Mouse (Mus musculus) fibroblast of lung, adult 2 months (primary cell): ENCODE results near the gene Pvr.
"Not testable (repeated sequence)": the region's sequence is repeated elsewhere in the genome, so short reads cannot be mapped to it uniquely, and the experiment has no call there.

ENCODE experiments used
- DNase-seq: peaks from one replicate; pipeline ENCODE4 v3.0.0-alpha.2; 2011; ENCODE audit warnings: low read depth

Pvr gene

DNA sequence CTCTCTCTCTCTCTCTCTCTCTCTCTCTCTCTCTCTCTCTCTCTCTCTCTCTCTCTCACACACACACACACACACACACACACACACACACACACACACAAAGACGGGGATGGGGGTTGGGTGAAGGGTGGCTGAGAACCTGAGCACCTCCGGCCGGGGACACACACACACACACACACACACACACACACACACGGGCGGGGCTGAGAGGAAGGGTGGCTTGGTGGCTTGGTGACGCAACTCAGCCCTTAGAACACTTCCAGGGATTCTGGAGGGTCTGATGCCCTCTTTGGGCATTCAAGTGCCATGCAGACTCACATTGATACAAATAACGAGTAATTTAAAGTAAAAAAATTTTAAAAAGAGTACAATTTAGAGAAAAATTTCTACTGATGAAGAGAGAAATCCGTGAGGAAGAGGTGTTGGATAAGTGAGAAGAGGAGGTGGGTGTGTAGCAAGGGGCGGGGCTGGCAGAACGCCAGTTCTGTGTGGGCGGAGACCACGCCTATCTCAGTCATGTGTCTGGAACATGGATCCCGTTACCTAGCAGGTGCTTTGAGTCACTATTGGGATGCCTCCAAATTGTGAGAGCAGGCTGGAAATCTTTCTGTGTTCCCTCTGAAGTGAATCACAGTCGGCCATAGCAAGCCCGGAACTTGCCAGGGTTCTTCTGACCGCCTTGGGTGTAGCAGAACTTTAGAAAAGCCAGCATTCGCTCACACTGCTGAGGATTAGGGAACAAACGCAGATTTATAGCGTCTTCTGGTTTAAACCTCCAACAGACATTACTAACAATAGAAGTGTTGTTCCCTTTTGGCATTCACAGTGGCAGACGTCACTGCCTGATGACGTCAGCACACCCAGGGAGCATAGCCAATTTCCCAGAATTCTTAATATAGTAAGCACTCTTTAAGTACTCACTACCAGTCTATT lies 12.2 kb upstream of the Pvr start:
- DNase-seq: peak; percentile 96

DNA sequence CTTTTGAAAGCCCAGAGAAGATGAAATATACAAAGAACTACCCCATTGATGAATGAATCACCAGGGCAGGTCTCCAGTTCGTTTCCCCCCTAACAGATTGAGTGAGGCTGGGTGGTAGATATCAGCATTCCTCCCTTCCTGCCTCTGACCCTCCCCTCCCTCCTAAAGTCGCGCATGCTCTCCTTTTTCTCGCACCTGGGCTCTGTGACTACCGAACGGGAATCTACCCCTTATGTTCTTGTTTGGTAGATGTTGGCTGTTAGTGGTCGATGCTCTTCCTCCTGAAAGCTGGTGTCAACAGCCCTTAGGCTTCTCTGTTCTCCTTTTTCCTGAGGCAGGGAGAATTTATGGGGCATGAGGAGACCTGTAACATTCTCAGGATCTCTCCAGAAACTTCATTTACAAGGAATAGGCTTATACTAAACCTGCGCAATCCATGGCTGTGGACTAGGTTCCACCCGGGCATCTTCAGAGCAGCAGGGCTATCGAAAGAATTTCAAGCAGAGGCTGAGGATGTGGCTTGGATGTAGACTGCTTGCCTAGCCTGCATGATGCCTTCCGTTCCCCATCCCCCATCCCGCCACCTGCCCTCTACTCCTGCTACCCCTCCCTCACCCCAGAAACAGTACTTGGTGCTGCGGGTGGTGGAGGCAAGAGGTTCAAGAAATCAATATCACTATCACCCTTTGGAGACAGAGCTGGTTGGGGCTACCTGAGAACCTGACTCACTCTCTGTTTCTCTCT lies 11.3 kb upstream of the Pvr start:
- no peak for DNase-seq

DNA sequence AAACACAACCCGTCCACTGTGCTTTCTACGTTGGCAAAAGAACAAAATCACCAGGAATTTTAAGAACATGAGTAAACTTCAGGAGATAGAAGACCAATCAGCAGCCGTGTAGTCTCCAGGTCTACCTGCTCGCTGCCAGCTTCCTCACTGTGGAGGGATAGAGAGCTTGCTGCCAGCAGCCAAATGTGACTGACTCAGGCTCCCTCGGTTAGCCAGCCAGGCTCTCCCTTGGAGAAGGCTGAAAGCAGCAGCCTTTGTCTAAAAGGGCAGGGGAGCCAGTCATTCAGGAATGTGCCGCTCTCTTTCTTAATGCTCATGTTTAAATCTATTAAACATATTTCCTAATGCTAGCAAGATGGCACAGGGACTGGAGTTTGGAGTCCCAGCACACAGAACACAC lies 9.5 kb upstream of the Pvr start:
- not testable (repeated sequence) for DNase-seq

DNA sequence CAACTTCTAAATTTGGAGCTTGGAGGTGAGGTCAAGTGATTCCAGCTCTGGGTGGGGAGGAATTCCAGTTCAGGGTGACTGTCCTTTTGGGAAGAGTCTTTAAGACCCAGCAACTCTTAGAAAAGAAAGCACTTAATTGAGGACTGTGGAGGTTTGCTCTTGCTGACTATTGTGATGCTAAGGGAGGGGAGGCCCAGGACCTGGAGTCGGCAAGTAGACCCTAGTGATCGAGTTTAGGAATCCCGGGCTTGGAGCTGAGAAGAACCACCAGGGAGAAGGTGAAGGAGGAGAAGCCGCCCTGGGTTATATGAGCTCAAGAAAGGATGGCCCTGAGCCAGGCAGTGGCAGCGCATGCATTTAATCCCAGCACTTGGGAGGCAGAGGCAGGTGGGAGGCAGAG lies 7.5 kb upstream of the Pvr start:
- DNase-seq: no peak

DNA sequence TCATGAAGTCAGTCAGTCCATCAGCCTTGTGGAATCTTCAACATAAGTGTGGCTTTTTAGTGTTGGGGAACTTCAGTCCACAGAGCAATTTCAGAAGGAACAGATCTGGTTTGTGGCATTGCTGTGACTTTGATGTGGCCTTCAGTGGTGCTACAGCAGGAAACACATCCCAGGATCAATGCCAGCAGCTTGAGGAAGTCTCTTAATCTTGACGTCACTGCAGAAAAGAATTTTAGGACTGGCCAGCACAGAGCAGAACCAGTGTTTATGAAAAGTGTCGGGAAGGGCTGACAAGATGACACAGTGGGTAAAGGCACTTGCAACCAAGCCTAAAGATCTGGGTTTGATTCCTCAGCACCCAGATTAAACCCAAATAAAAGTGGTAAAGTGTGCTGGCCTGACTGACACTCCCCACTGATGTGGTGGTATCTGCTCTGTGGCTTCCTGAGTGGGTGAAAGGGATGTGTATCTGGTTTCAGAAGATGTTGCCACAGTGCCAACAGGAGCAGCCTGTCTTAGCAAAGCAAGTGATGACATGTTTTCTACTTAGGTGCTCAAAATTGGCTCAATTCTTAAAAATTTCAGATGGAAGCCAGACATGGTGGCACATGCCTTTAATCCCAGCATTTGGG lies 6.0 kb upstream of the Pvr start:
- no peak for DNase-seq

DNA sequence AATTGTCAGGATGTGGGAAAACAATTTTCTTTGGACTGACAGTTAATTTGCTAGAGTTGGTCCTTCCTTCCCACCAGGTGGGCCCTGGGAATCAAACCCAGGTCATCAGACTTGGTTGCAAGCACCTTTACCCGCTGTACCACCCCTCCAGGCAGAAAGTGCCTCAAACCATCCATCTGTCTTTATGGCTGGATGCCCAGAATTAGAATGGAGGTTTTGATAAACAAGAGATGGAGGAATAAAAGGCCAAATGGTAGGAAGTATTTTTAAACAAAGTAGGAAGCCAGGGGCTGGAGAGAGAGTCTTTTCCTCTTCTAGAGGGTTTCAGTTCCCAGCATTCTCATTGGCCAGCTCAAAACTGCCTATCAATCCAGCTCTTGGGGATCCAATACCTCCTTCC lies 4.4 kb upstream of the Pvr start:
- DNase-seq: no peak

DNA sequence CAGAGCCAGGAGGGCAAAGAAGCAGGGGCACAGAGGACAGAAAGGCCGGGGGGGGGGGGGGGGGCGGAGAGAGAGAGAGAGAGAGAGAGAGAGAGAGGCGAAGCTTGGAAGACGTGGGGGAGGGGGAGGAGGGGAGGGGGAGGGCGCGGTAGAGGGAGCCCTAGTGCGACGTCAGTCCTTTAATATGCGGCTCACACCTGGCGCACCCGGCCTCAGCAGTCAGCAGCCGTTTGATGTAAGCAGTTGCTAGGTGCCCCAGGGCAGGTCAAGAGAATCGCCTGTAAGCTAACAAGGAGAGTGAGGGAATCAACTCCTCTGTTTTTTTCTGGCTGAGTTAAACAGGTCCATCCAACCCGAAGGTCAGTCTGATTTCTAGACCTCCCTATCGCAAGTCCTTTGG lies 2.8 kb upstream of the Pvr start:
- DNase-seq: no peak

- no peak for DNase-seq
Observed at GRCm38 (mm10) chr7:19923354-19923753, 2.4 kb upstream of the Pvr start.

- no peak for DNase-seq
Observed at GRCm38 (mm10) chr7:19920166-19920505, 824 bp downstream of the Pvr start.

DNA sequence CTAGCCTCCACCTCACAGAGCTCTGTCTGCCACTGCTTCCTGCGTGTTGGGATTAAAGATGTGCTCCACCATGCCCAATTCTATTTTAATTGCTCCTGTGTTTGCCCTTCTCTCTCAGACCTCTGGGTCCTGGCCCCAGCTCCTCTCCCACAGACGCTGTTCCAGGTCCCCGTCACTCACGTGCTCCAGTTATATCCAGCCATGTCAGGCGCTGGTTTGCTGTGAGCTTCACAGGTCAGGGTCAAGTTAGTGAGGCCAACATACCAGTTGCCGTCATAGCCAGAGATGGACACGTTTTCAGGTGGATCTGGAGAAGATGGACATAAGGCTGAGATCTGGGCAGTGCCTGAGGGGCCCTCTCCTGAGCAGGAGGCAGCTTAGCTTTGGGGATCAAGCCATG lies 6.4 kb downstream of the Pvr start:
- DNase-seq: no peak

GRCm38 (mm10) chr7:19911695-19912524 lies 9.1 kb downstream of the Pvr start:
- DNase-seq: no peak

GRCm38 (mm10) chr7:19911292-19911658 lies 9.7 kb downstream of the Pvr start:
- peak; percentile 86 for DNase-seq

DNA sequence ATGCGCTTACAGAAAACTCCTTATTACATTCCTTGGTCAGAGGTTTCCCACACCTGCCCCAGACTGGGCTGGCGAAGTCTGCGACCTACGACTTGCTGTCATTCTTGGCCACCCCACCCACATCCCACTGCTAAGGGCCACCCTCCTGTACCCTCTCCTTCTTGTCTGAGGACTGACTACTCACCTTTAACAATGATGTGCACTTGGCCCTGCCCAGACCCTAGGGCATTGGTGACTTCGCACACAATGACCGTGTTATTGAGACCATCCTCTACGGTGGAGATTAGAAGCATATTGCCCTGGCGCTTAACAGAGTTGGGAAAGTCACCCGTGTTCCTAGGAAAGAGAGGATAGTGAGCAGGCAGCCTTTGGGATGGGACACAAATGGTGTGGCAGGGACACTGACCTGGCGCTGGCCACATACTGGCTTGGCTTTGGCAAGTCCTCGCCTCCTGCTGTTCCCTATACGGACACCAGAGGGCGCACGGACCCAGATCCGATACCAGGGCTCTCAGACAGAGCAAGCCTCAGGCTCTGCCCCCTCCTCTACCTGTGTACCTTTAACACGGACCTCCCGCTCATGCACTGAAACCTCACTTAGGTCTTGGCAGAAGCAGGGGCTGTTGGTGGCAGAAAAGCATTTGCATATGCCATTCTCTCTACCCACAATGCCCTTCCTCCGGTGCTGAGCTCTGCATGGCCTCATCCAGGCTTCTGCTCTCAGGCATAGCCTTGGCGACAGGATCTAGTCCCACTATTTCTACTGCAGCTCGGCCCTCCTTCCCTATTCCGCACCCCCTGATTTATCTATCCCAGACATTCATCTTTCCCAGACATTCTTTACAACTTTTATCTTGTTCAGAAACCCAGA lies 10.3 kb downstream of the Pvr start:
- DNase-seq: no peak

GRCm38 (mm10) chr7:19889881-19890280 lies 31.1 kb downstream of the Pvr start:
- no peak for DNase-seq

DNA sequence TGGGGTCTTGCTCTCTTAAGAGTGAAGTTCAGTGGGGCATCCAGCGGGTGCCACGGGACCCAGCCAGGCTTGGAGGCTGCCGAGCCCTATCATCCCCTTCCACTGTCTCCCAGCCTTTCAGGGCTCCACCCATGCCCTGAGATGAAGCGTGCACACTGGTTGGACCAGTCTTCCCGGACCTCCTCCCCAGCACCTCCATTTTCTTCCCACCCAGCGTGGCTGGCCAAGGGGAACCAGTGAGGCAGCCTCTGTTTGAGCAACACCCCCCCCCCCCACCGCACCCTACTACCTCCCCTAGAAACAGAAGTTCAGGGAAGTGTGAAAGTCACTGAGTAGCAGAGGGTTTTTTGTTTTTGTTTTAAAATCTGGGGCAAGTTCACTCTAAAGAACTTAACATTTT lies 33.1 kb downstream of the Pvr start, which contains the start of gene Ceacam19:
Gene Ceacam19 (minus strand): TSS at position 117 of the 400 bp plus-strand sequence.
- DNase-seq: no peak

DNA sequence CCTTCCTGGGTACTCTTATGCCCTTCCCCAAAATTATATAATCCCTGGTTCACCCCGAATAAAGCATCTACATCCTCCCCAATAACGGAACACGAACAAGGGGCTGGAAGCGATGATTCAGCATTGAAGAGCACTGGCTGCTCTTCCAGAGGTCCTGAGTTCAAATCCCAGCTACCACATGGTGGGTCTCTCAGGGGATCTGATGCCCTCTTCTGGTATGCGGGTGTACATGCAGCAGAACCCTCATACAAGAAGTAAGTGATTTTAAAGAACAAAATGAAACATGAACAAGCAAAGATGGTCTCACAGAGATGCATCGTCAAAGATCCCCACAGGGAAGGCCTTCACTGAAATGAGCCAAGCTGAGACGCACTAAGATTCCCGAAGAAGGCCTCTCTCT lies 40.2 kb downstream of the Pvr start:
- no peak for DNase-seq

DNA sequence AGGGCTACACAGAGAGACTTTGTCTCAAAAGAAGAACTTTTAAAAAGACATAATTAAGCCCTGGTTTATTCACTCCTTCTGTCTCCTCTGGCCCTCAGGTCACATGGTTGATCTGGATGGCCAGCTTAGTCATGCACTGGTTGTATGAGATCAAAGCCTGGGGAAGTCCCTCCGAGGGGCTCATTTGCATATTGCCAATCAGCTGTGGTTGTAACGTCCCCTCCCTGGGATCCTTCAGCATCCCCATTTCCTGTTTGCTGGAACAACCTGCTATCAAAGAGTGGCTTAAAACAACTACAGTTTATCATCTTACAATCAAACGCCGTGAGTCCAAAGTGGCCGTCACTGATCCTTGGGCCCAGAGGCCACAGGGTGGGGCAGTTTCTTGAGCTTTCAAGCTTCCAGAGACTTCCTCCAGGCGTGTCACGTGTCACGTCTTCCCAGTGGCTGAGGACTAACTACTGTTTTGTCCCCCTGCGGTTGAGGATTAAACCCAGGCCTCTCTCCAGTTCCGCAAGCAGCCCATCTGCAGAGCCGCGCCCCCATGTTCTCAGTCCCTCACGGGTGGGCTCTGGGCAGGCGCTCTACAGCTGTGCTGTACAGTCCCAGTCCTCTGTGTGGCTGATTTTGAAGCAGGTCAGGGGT lies 44.1 kb downstream of the Pvr start:
- no peak for DNase-seq

DNA sequence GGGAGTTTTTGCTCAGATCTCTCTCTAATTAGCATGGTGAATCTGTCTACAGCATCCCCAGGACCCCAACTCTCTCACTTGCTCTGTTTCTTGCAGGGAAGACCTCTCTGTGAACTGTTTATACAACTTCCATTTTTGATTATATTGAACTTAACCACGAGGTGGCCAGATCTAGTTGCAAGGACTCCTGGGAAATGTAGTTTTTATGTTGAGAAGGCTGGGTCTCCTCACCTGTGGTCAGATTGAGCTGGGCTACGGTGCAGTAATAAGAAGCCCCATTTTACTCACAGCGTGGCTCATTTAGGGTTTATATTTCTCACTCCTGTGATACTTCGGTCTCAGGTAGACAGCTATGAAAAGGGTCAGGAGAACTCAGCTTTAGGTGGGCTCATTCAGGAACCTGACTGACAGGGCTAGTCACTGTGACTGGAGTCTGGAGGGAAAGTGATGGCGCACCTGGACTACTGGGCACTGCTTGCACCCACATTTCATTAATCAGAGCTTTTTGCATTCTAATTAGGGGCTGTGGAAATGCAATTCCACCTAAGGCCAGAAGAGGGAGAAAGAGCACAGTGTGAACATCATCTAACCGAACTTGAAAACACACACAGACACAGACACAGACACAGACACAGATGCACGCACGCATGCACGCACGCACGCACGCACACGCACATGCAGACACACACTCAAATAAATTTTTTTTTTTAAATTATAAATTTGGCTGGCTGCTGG lies 44.8 kb downstream of the Pvr start:
- DNase-seq: no peak

- no peak for DNase-seq
Observed at GRCm38 (mm10) chr7:19871943-19872601, 48.9 kb downstream of the Pvr start.
